Mouse (Mus musculus) megakaryocyte, adult 5-6 weeks (primary cell): Measurements from ENCODE around the gene Mydgf. TPM values are rescaled to one million over a fixed set of nuclear protein-coding genes. Genes with fewer than 3 reads are reported as not detected.
A peak's percentile ranks its signal among the peaks of the same experiment; 100 is the strongest.

ENCODE experiments used
- ATAC-seq: 2 replicates; pipeline ENCODE4 v1.8.0; 2016; ENCODE audit warnings: mild to moderate bottlenecking, inconsistent platforms; ENCODE audit not compliant: poor library complexity, severe bottlenecking
- total RNA-seq, 2 experiments: library from RNA; stranded (forward) in 1 of 2; stranded (reverse) in 1 of 2; fragments of 153-499, 151-499 nt in 1 of 2; fragments of 221-1000, 200-1000 nt in 1 of 2; gene quantifications; 2 replicates each; pipeline versions ENCODE4 v1.2.3 to v1.2.4; 2015 to 2017

Mydgf gene
- total RNA-seq, 2 experiments from 2014 or later = 25.7 to 32.5 TPM

- ATAC-seq = no peak
These were observed 37.6 kb downstream of the Mydgf start for GRCm38 (mm10) chr17:56146131-56146530.

GRCm38 (mm10) chr17:56144546-56144945 is 39.2 kb downstream of the Mydgf start:
- no peak for ATAC-seq

GRCm38 (mm10) chr17:56141702-56142605 is 41.8 kb downstream of the Mydgf start:
- no peak for ATAC-seq

- ATAC-seq = 0 out of 2 replicates have a peak, but pooled peaks have one; percentile 20
These were observed 43.7 kb downstream of the Mydgf start, which contains the start of gene Sema6b for GRCm38 (mm10) chr17:56139858-56140595. Sema6b (minus strand) TSS chr17:56140343.

- no peak for ATAC-seq
These were observed 44.4 kb downstream of the Mydgf start for GRCm38 (mm10) chr17:56139355-56139754.

- ATAC-seq = no peak
These were observed 45.7 kb downstream of the Mydgf start for GRCm38 (mm10) chr17:56137839-56138613.

GRCm38 (mm10) chr17:56136558-56136957 is 47.2 kb downstream of the Mydgf start:
- ATAC-seq = no peak

GRCm38 (mm10) chr17:56134463-56134971 is 49.2 kb downstream of the Mydgf start:
- peak; percentile 77 for ATAC-seq

- peak; percentile 69 for ATAC-seq
These were observed 50.0 kb downstream of the Mydgf start for GRCm38 (mm10) chr17:56133457-56134363.

GRCm38 (mm10) chr17:56132661-56133060 is 51.1 kb downstream of the Mydgf start:
- peak; percentile 39 for ATAC-seq

GRCm38 (mm10) chr17:56131814-56132213 is 51.9 kb downstream of the Mydgf start:
- no peak for ATAC-seq

- no peak for ATAC-seq
These were observed 52.6 kb downstream of the Mydgf start for GRCm38 (mm10) chr17:56131136-56131535.

- peak; percentile 78 for ATAC-seq
These were observed 55.5 kb downstream of the Mydgf start for GRCm38 (mm10) chr17:56128246-56128645.

GRCm38 (mm10) chr17:56126175-56126574 is 57.5 kb downstream of the Mydgf start:
- no peak for ATAC-seq

Other genes starting within 250 kb of the Mydgf start
- 9.1 and 12.0 TPM in 2 replicates for gene Zfp119b, start 234.4 kb downstream of the Mydgf start, total RNA-seq (2015)
- gene Zfp119b, start 234.4 kb downstream of the Mydgf start, total RNA-seq (2017) = 4.6 and 7.0 TPM in 2 replicates
- gene Ebi3, start 231.3 kb downstream of the Mydgf start, total RNA-seq (2015) = 31.8 and 36.1 TPM in 2 replicates
- 16.6 and 34.0 TPM in 2 replicates for gene Ebi3, start 231.3 kb downstream of the Mydgf start, total RNA-seq (2017)
- 6.3 and 10.9 TPM in 2 replicates for gene Yju2, start 224.8 kb downstream of the Mydgf start, total RNA-seq (2015)
- 14.7 and 17.1 TPM in 2 replicates for gene Yju2, start 224.8 kb downstream of the Mydgf start, total RNA-seq (2017)
- gene Shd, start 213.5 kb downstream of the Mydgf start, total RNA-seq (2015) = not detected in 2 replicates
- 0.88 TPM in 1 of 2 replicates, not detected in the other for gene Shd, start 213.5 kb downstream of the Mydgf start, total RNA-seq (2017)
- gene Fsd1, start 197.4 kb downstream of the Mydgf start, total RNA-seq (2015) = not detected in 2 replicates
- gene Fsd1, start 197.4 kb downstream of the Mydgf start, total RNA-seq (2017) = not detected in 2 replicates
- gene Stap2, start 178.3 kb downstream of the Mydgf start, total RNA-seq (2015) = 0.25 and 0.62 TPM in 2 replicates
- gene Stap2, start 178.3 kb downstream of the Mydgf start, total RNA-seq (2017) = 0.22 and 0.24 TPM in 2 replicates
- gene Mpnd, start 178.2 kb downstream of the Mydgf start, total RNA-seq (2015) = 23.2 and 28.6 TPM in 2 replicates
- gene Mpnd, start 178.2 kb downstream of the Mydgf start, total RNA-seq (2017) = 95.5 and 112 TPM in 2 replicates
- 21.7 and 22.3 TPM in 2 replicates for gene Sh3gl1, start 147.3 kb downstream of the Mydgf start, total RNA-seq (2015)
- gene Sh3gl1, start 147.3 kb downstream of the Mydgf start, total RNA-seq (2017) = 28.4 and 35.0 TPM in 2 replicates
- gene Chaf1a, start 143.5 kb downstream of the Mydgf start, total RNA-seq (2015) = 8.1 and 9.6 TPM in 2 replicates
- 18.3 and 22.2 TPM in 2 replicates for gene Chaf1a, start 143.5 kb downstream of the Mydgf start, total RNA-seq (2017)
- 12.9 and 13.2 TPM in 2 replicates for gene Ubxn6, start 108.9 kb downstream of the Mydgf start, total RNA-seq (2015)
- 17.0 and 30.7 TPM in 2 replicates for gene Ubxn6, start 108.9 kb downstream of the Mydgf start, total RNA-seq (2017)
- 14.9 and 17.9 TPM in 2 replicates for gene Hdgfl2, start 104.3 kb downstream of the Mydgf start, total RNA-seq (2015)
- 43.4 and 52.8 TPM in 2 replicates for gene Hdgfl2, start 104.3 kb downstream of the Mydgf start, total RNA-seq (2017)
- 0.09 TPM in 2 replicates for gene Plin4, start 74.1 kb downstream of the Mydgf start, total RNA-seq (2015)
- 0.18 TPM in 1 of 2 replicates, not detected in the other for gene Plin4, start 74.1 kb downstream of the Mydgf start, total RNA-seq (2017)
- gene Plin5, start 66.3 kb downstream of the Mydgf start, total RNA-seq (2015) = 0.18 TPM in 1 of 2 replicates, not detected in the other
- gene Plin5, start 66.3 kb downstream of the Mydgf start, total RNA-seq (2017) = 0.45 TPM in 1 of 2 replicates, not detected in the other
- 17.6 and 20.1 TPM in 2 replicates for gene Lrg1, start 61.9 kb downstream of the Mydgf start, total RNA-seq (2015)
- 23.9 and 33.9 TPM in 2 replicates for gene Lrg1, start 61.9 kb downstream of the Mydgf start, total RNA-seq (2017)
- gene Sema6b, start 43.6 kb downstream of the Mydgf start, total RNA-seq (2015) = 1.5 TPM in 2 replicates
- 2.0 and 2.7 TPM in 2 replicates for gene Sema6b, start 43.6 kb downstream of the Mydgf start, total RNA-seq (2017)
- 4.3 and 4.4 TPM in 2 replicates for gene Tnfaip8l1, start 21.4 kb downstream of the Mydgf start, total RNA-seq (2015)
- 3.2 and 4.8 TPM in 2 replicates for gene Tnfaip8l1, start 21.4 kb downstream of the Mydgf start, total RNA-seq (2017)
- gene Dpp9, start 35.0 kb upstream of the Mydgf start, total RNA-seq (2015) = 25.4 and 26.2 TPM in 2 replicates
- 17.3 and 18.1 TPM in 2 replicates for gene Dpp9, start 35.0 kb upstream of the Mydgf start, total RNA-seq (2017)
- 10.2 and 11.8 TPM in 2 replicates for gene Fem1a, start 72.9 kb upstream of the Mydgf start, total RNA-seq (2015)
- gene Fem1a, start 72.9 kb upstream of the Mydgf start, total RNA-seq (2017) = 15.7 and 16.9 TPM in 2 replicates
- 14.3 and 15.0 TPM in 2 replicates for gene Ticam1, start 92.9 kb upstream of the Mydgf start, total RNA-seq (2015)
- 6.0 and 6.1 TPM in 2 replicates for gene Ticam1, start 92.9 kb upstream of the Mydgf start, total RNA-seq (2017)
- 7.1 and 9.1 TPM in 2 replicates for gene Plin3, start 109.0 kb upstream of the Mydgf start, total RNA-seq (2015)
- gene Plin3, start 109.0 kb upstream of the Mydgf start, total RNA-seq (2017) = 28.3 and 29.2 TPM in 2 replicates
- not detected in 2 replicates for gene Arrdc5, start 116.4 kb upstream of the Mydgf start, total RNA-seq (2015)
- not detected in 2 replicates for gene Arrdc5, start 116.4 kb upstream of the Mydgf start, total RNA-seq (2017)
- gene Uhrf1, start 119.4 kb upstream of the Mydgf start, total RNA-seq (2015) = 39.3 and 52.3 TPM in 2 replicates
- gene Uhrf1, start 119.4 kb upstream of the Mydgf start, total RNA-seq (2017) = 83.7 and 101 TPM in 2 replicates
- 8.0 and 10.8 TPM in 2 replicates for gene Kdm4b, start 142.1 kb upstream of the Mydgf start, total RNA-seq (2015)
- gene Kdm4b, start 142.1 kb upstream of the Mydgf start, total RNA-seq (2017) = 6.7 and 7.1 TPM in 2 replicates